Mouse (Mus musculus) left cerebral cortex, adult 11 months (tissue): ENCODE data around the gene Med17.
A peak's percentile ranks its signal among the peaks of the same experiment; 100 is the strongest.
"Not testable (repeated sequence)": the region's sequence is repeated elsewhere in the genome, so short reads cannot be mapped to it uniquely, and the experiment has no call there.

ENCODE experiments used
- DNase-seq: peaks from one replicate; pipeline ENCODE4 v3.0.0; 2022; ENCODE audit warnings: low spot score

Med17 gene

GRCm38 (mm10) chr9:15279649-15280490, at the start of gene Med17:
Gene Med17 (minus strand): TSS chr9:15279931.
- DNase-seq: peak; percentile 88

- DNase-seq: no peak
Measured at GRCm38 (mm10) chr9:15318170-15318742, 38.5 kb upstream of the Med17 start.

GRCm38 (mm10) chr9:15317223-15318169, 37.8 kb upstream of the Med17 start:
- DNase-seq: no peak

GRCm38 (mm10) chr9:15316296-15316695, 36.6 kb upstream of the Med17 start:
- DNase-seq: not testable (repeated sequence)

- no peak for DNase-seq
Measured at GRCm38 (mm10) chr9:15314619-15315018, 34.9 kb upstream of the Med17 start.

- no peak for DNase-seq
Measured at GRCm38 (mm10) chr9:15313633-15314032, 33.9 kb upstream of the Med17 start.

GRCm38 (mm10) chr9:15312054-15312735, 32.5 kb upstream of the Med17 start:
- DNase-seq: no peak

GRCm38 (mm10) chr9:15310179-15310578, 30.4 kb upstream of the Med17 start:
- no peak for DNase-seq

GRCm38 (mm10) chr9:15309425-15309824, 29.7 kb upstream of the Med17 start:
- DNase-seq: no peak

- DNase-seq: no peak
Measured at GRCm38 (mm10) chr9:15308254-15308653, 28.5 kb upstream of the Med17 start.

- no peak for DNase-seq
Measured at GRCm38 (mm10) chr9:15307257-15307656, 27.5 kb upstream of the Med17 start.

GRCm38 (mm10) chr9:15306398-15307119, 26.8 kb upstream of the Med17 start, which contains the start of gene 4931406C07Rik:
Gene 4931406C07Rik (minus strand): TSS chr9:15306448.
- no peak for DNase-seq

GRCm38 (mm10) chr9:15305503-15306397, 26.0 kb upstream of the Med17 start, which contains the start of gene Taf1d:
Gene Taf1d (plus strand): TSS chr9:15306214.
- DNase-seq: peak; percentile 93

GRCm38 (mm10) chr9:15302881-15303280, 23.1 kb upstream of the Med17 start:
- no peak for DNase-seq

GRCm38 (mm10) chr9:15302006-15302405, 22.3 kb upstream of the Med17 start:
- not testable (repeated sequence) for DNase-seq

GRCm38 (mm10) chr9:15301399-15301798, 21.7 kb upstream of the Med17 start:
- no peak for DNase-seq

GRCm38 (mm10) chr9:15300056-15300455, 20.3 kb upstream of the Med17 start:
- DNase-seq: no peak

- no peak for DNase-seq
Measured at GRCm38 (mm10) chr9:15298451-15298850, 18.7 kb upstream of the Med17 start.

GRCm38 (mm10) chr9:15297112-15297511, 17.4 kb upstream of the Med17 start:
- DNase-seq: no peak

- no peak for DNase-seq
Measured at GRCm38 (mm10) chr9:15289251-15289650, 9.5 kb upstream of the Med17 start.
